Comparison of ENCODE assay signal across 9 mouse cellular contexts in the genomic region with DNA sequence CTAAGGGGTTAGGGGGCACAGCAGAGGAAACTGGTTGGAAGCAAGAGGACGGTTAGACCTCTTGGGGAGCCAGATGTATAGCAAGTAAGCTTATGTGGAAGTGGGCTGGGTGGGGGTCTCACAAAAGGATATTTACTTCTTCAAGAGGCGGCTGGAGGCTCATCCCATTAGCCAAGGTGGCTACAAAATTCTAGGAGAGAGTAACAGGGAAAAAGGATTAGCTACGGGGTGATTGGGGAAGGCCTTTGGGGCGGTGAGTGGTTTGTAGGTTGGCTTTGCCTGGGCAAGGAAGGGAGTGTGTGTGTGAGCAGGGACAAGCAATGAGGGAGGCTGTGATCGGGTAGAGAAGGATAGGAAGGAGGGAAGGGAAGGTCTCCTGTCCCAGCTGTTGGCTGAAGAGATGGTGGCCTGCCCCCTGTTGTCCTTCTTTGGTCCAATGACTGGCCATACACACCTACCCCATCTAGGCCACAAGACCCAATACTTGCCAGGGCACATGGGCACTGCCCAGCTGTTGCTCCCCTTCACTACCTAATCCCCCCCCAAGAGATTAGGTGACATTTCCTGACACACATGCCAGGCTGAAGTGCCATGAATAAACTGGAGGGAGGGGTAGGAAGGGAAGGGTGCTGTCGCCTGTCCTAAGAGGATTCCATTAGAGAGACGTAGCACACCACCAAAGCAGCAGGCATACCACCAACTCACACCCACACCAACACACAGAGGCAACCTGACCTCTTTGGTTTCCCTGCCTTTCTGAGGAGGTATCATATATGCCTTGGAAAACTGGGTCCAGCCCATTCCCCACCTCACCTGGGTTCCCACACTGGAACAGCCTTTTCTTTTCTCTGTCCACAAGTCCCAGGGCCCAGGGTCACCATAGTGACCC. TPM values are rescaled to one million over a fixed set of nuclear protein-coding genes. Genes with fewer than 3 reads are reported as not detected.
A peak's percentile ranks its signal among the peaks of the same experiment; 100 is the strongest.
DNase-seq lines count a peak whose midpoint lies in the region; ATAC-seq and TF ChIP-seq lines count a peak whose summit lies in the region.
"Had no signal": no experiment of that assay in that cellular context is flagged by ENCODE, and none has a peak within 500 bp of the region (broad histone marks: within the 10 kb centered on the region; RNA-seq: fewer than 3 reads in every experiment).

No protein-coding gene starts in this region.

- peaks cover 40% of the 10 kb centered on the region for H3K4me1 ChIP-seq in kidney, embryonic 15.5 days
- peaks cover 40% of the 10 kb centered on the region for H3K4me1 ChIP-seq in forebrain, embryonic 10.5 days
- no peaks in the 10 kb centered on the region for H3K4me1 ChIP-seq in intestine, postnatal 0 days (replicated peaks; ENCODE audit: control insufficient read depth, insufficient read depth, low read length)
- peaks cover 41% of the 10 kb centered on the region for H3K4me1 ChIP-seq in neural tube, embryonic 13.5 days (replicated peaks)

- peak overlapping the region; percentile 97 for H3K4me3 ChIP-seq in kidney, embryonic 15.5 days (replicated peaks)
- H3K4me3 ChIP-seq in forebrain, embryonic 10.5 days, result peak overlapping the region; percentile 97
- H3K4me3 ChIP-seq in intestine, postnatal 0 days (ENCODE audit: low read depth, low read length), result no peak overlapping the region
- H3K4me3 ChIP-seq in neural tube, embryonic 13.5 days, result peak overlapping the region; percentile 95

- H3K36me3 ChIP-seq in kidney, embryonic 15.5 days, result peaks cover 48% of the 10 kb centered on the region
- H3K36me3 ChIP-seq in forebrain, embryonic 10.5 days (replicated peaks), result peaks cover 71% of the 10 kb centered on the region
- peaks cover 31% of the 10 kb centered on the region for H3K36me3 ChIP-seq in intestine, postnatal 0 days (ENCODE audit: control insufficient read depth, insufficient read depth)
- peaks cover 41% of the 10 kb centered on the region for H3K36me3 ChIP-seq in neural tube, embryonic 13.5 days

- DNase-seq in kidney, postnatal 36 days, result no peak
- DNase-seq in forebrain, embryonic 10.5 days (ENCODE audit: extremely low spot score, low spot score), result no peak
- no peak for DNase-seq in testis, postnatal 14 days (ENCODE audit: low spot score)
- DNase-seq in adrenal gland, postnatal 36 days, result no peak
- DNase-seq in spleen, postnatal 14 days (ENCODE audit: low spot score in 2 of 2), result no peak
- DNase-seq: retina, postnatal 1 day had no signal

- ATAC-seq in kidney, embryonic 15.5 days (replicated peaks; ENCODE audit: low FRiP score), result no peak
- no peak for ATAC-seq in intestine, postnatal 0 days
- no peak for ATAC-seq in neural tube, embryonic 13.5 days (ENCODE audit: low read depth)

- peak; percentile 21; the same call in 1 of the 2 replicates for TF ChIP-seq CTCF in intestine, postnatal 0 days (IDR thresholded peaks at IDR 0.05; ENCODE audit: low read depth)

- no peaks in the 10 kb centered on the region for H3K27me3 ChIP-seq in kidney, embryonic 15.5 days
- no peaks in the 10 kb centered on the region for H3K27me3 ChIP-seq in forebrain, embryonic 10.5 days (ENCODE audit: poor library complexity, severe bottlenecking)
- no peaks in the 10 kb centered on the region for H3K27me3 ChIP-seq in intestine, postnatal 0 days (replicated peaks; ENCODE audit: control insufficient read depth, insufficient read depth, low read length)
- no peaks in the 10 kb centered on the region for H3K27me3 ChIP-seq in neural tube, embryonic 13.5 days

- H3K9me3 ChIP-seq in kidney, embryonic 15.5 days (replicated peaks), result no peaks in the 10 kb centered on the region
- no peaks in the 10 kb centered on the region for H3K9me3 ChIP-seq in forebrain, embryonic 10.5 days
- H3K9me3 ChIP-seq in intestine, postnatal 0 days (ENCODE audit: control insufficient read depth), result no peaks in the 10 kb centered on the region
- H3K9me3 ChIP-seq in neural tube, embryonic 13.5 days, result no peaks in the 10 kb centered on the region

- peak overlapping the region; percentile 67 for H3K4me2 ChIP-seq in kidney, embryonic 15.5 days
- no peak overlapping the region for H3K4me2 ChIP-seq in intestine, postnatal 0 days (replicated peaks; ENCODE audit: low read depth)
- H3K4me2 ChIP-seq in neural tube, embryonic 13.5 days, result peak overlapping the region; percentile 70

- peak overlapping the region; percentile 97; the same call in 1 of the 2 replicates for H3K9ac ChIP-seq in kidney, embryonic 15.5 days
- no peak overlapping the region for H3K9ac ChIP-seq in intestine, postnatal 0 days (ENCODE audit: low read depth, low read length)
- H3K9ac ChIP-seq in neural tube, embryonic 13.5 days, result peak overlapping the region; percentile 55

- peak overlapping the region; percentile 97 for H3K27ac ChIP-seq in kidney, embryonic 15.5 days
- H3K27ac ChIP-seq in forebrain, embryonic 10.5 days, result peak overlapping the region; percentile 99; the same call in 1 of the 2 replicates
- H3K27ac ChIP-seq in intestine, postnatal 0 days (ENCODE audit: low read depth, low read length), result no peak overlapping the region
- H3K27ac ChIP-seq in neural tube, embryonic 13.5 days (replicated peaks), result peak overlapping the region; percentile 96

- 61% methylated on average over 7 of the region's 7 CpGs for WGBS in kidney, embryonic 15.5 days
- WGBS in forebrain, embryonic 10.5 days, result 84% methylated on average over 7 of the region's 7 CpGs
- WGBS in intestine, postnatal 0 days, result 71% methylated on average over 7 of the region's 7 CpGs
- WGBS in neural tube, embryonic 13.5 days, result 80% methylated on average over 7 of the region's 7 CpGs

RNA-seq across cellular contexts. Expression of a gene that starts 2.2 kb away (rescaled TPM):
- 704 and 710 TPM in 2 replicates for polyA plus RNA-seq in kidney, embryonic 15.5 days (2015; fragmentation: Nextera tagmentation; extraction: Ambion mirVana)
- 909 and 984 TPM in 2 replicates for polyA plus RNA-seq in forebrain, embryonic 10.5 days (2016; fragmentation: Nextera tagmentation; extraction: Ambion mirVana)
- 124 and 130 TPM in 2 replicates for polyA plus RNA-seq in intestine, postnatal 0 days (2015; fragmentation: Nextera tagmentation; extraction: Ambion mirVana)
- polyA plus RNA-seq in neural tube, embryonic 13.5 days (2015; fragmentation: Nextera tagmentation; extraction: Ambion mirVana), result 612 and 623 TPM in 2 replicates
- total RNA-seq in adrenal gland, postnatal 36 days (2021), result 100 to 1,000 TPM; 236 to 262 TPM

RNA-seq across cellular contexts. Expression of a gene that starts 9.5 kb away (rescaled TPM):
- polyA plus RNA-seq in kidney, embryonic 15.5 days (2015; fragmentation: Nextera tagmentation; extraction: Ambion mirVana), result 19.2 and 25.1 TPM in 2 replicates
- polyA plus RNA-seq in forebrain, embryonic 10.5 days (2016; fragmentation: Nextera tagmentation; extraction: Ambion mirVana), result 19.4 and 20.8 TPM in 2 replicates
- polyA plus RNA-seq in intestine, postnatal 0 days (2015; fragmentation: Nextera tagmentation; extraction: Ambion mirVana), result 3.5 and 4.5 TPM in 2 replicates
- polyA plus RNA-seq in neural tube, embryonic 13.5 days (2015; fragmentation: Nextera tagmentation; extraction: Ambion mirVana), result 47.3 and 54.9 TPM in 2 replicates
- 10 to 100 TPM in 1 of 2 experiments, 1 to 10 TPM in 1; 8.6 to 10.7 TPM for total RNA-seq in adrenal gland, postnatal 36 days (2021)

RNA-seq across cellular contexts. Expression of a gene that starts 13.3 kb away (rescaled TPM):
- polyA plus RNA-seq in kidney, embryonic 15.5 days (2015; fragmentation: Nextera tagmentation; extraction: Ambion mirVana), result 86.4 and 90.4 TPM in 2 replicates
- 70.5 and 76.0 TPM in 2 replicates for polyA plus RNA-seq in forebrain, embryonic 10.5 days (2016; fragmentation: Nextera tagmentation; extraction: Ambion mirVana)
- 53.2 and 56.4 TPM in 2 replicates for polyA plus RNA-seq in intestine, postnatal 0 days (2015; fragmentation: Nextera tagmentation; extraction: Ambion mirVana)
- polyA plus RNA-seq in neural tube, embryonic 13.5 days (2015; fragmentation: Nextera tagmentation; extraction: Ambion mirVana), result 60.3 and 67.3 TPM in 2 replicates
- 100 to 1,000 TPM in 1 of 2 experiments, 10 to 100 TPM in 1; 90.4 to 123 TPM for total RNA-seq in adrenal gland, postnatal 36 days (2021)

RNA-seq across cellular contexts. Expression of a gene that starts 14.3 kb away (rescaled TPM):
- polyA plus RNA-seq in kidney, embryonic 15.5 days (2015; fragmentation: Nextera tagmentation; extraction: Ambion mirVana), result 60.7 and 66.5 TPM in 2 replicates
- polyA plus RNA-seq in forebrain, embryonic 10.5 days (2016; fragmentation: Nextera tagmentation; extraction: Ambion mirVana), result 80.7 and 83.9 TPM in 2 replicates
- 18.3 and 19.6 TPM in 2 replicates for polyA plus RNA-seq in intestine, postnatal 0 days (2015; fragmentation: Nextera tagmentation; extraction: Ambion mirVana)
- 17.3 and 17.4 TPM in 2 replicates for polyA plus RNA-seq in neural tube, embryonic 13.5 days (2015; fragmentation: Nextera tagmentation; extraction: Ambion mirVana)
- total RNA-seq in adrenal gland, postnatal 36 days (2021), result 10 to 100 TPM; 16.5 to 17.4 TPM

RNA-seq across cellular contexts. Expression of a gene that starts 32.0 kb away (rescaled TPM):
- polyA plus RNA-seq in kidney, embryonic 15.5 days (2015; fragmentation: Nextera tagmentation; extraction: Ambion mirVana), result 35.5 and 40.1 TPM in 2 replicates
- 39.9 and 41.0 TPM in 2 replicates for polyA plus RNA-seq in forebrain, embryonic 10.5 days (2016; fragmentation: Nextera tagmentation; extraction: Ambion mirVana)
- polyA plus RNA-seq in intestine, postnatal 0 days (2015; fragmentation: Nextera tagmentation; extraction: Ambion mirVana), result 21.7 and 22.6 TPM in 2 replicates
- 46.2 and 47.2 TPM in 2 replicates for polyA plus RNA-seq in neural tube, embryonic 13.5 days (2015; fragmentation: Nextera tagmentation; extraction: Ambion mirVana)
- 10 to 100 TPM; 76.9 to 82.6 TPM for total RNA-seq in adrenal gland, postnatal 36 days (2021)
